Mouse (Mus musculus) brown adipose tissue, adult 24 weeks (tissue): ENCODE data around the gene Wars. TPM values are rescaled to one million over a fixed set of nuclear protein-coding genes. Genes with fewer than 3 reads are reported as not detected.

ENCODE experiments used
- H3K27ac ChIP-seq: fragments of 200-500 bp; replicated peaks from 2 replicates; pipeline ENCODE4 v1.5.1; 2012; ENCODE audit warnings: low read depth, mild to moderate bottlenecking, low read length
- H3K4me1 ChIP-seq: fragments of 200-500 bp; 2 replicates; pipeline ENCODE4 v1.6.1; 2012; ENCODE audit warnings: low read length, mixed read lengths; ENCODE audit not compliant: control insufficient read depth, insufficient read depth, insufficient read length
- H3K4me3 ChIP-seq: fragments of 200-500 bp; 2 replicates; pipeline ENCODE4 v1.5.1; 2012; ENCODE audit warnings: low read depth, mild to moderate bottlenecking, low read length, moderate library complexity; ENCODE audit not compliant: insufficient read depth
- polyA plus RNA-seq: library from polyadenylated mRNA; stranded (reverse); fragments of >200 nt; gene quantifications from 2 replicates; pipeline ENCODE4 v1.2.4, GENCODE M21; 2012; ENCODE audit not compliant: missing spikeins, insufficient read depth, insufficient read length

Gene Wars
- polyA plus RNA-seq, 1 experiment: 26.0 TPM

- Histone ChIP-seq H3K27ac (no peak overlapping the region), H3K4me1 (peaks cover 9% of the 10 kb centered on the region; the same call in 1 of the 2 replicates), H3K4me3 (no peak overlapping the region)
These were observed 23.5 kb upstream of the Wars start for GRCm38 (mm10) chr12:108917509-108917908.

GRCm38 (mm10) chr12:108916447-108917042 lies 22.6 kb upstream of the Wars start:
- H3K4me1 ChIP-seq: peaks cover 11% of the 10 kb centered on the region; the same call in 1 of the 2 replicates
- no peak overlapping the region for H3K4me3 ChIP-seq
- peak overlapping the region; percentile 15; the same call in 1 of the 2 replicates for H3K27ac ChIP-seq

- peak overlapping the region; percentile 66 for H3K27ac ChIP-seq
- peaks cover 11% of the 10 kb centered on the region; the same call in 1 of the 2 replicates for H3K4me1 ChIP-seq
- H3K4me3 ChIP-seq: no peak overlapping the region
These were observed 21.9 kb upstream of the Wars start for GRCm38 (mm10) chr12:108915893-108916292.

GRCm38 (mm10) chr12:108914709-108915340 lies 20.9 kb upstream of the Wars start:
- no peak overlapping the region for H3K4me3 ChIP-seq
- H3K27ac ChIP-seq: peak overlapping the region; percentile 66
- peaks cover 11% of the 10 kb centered on the region; the same call in 1 of the 2 replicates for H3K4me1 ChIP-seq

- no peak overlapping the region for H3K27ac ChIP-seq
- H3K4me1 ChIP-seq: peaks cover 11% of the 10 kb centered on the region; the same call in 1 of the 2 replicates
- no peak overlapping the region for H3K4me3 ChIP-seq
These were observed 20.2 kb upstream of the Wars start for GRCm38 (mm10) chr12:108914198-108914597.

GRCm38 (mm10) chr12:108912442-108912841 lies 18.5 kb upstream of the Wars start:
- Histone ChIP-seq H3K4me3 (no peak overlapping the region), H3K27ac (no peak overlapping the region), H3K4me1 (0 out of 2 replicates have a peak, but pooled peaks cover 5% of the 10 kb centered on the region)

GRCm38 (mm10) chr12:108909846-108910433 lies 16.0 kb upstream of the Wars start:
- Histone ChIP-seq H3K27ac (no peak overlapping the region), H3K4me1 (0 out of 2 replicates have a peak, but pooled peaks cover 5% of the 10 kb centered on the region), H3K4me3 (no peak overlapping the region)

GRCm38 (mm10) chr12:108906398-108906797 lies 12.4 kb upstream of the Wars start:
- no peak overlapping the region for H3K4me3 ChIP-seq
- no peaks in the 10 kb centered on the region for H3K4me1 ChIP-seq
- no peak overlapping the region for H3K27ac ChIP-seq

GRCm38 (mm10) chr12:108905620-108906302 lies 11.8 kb upstream of the Wars start:
- no peaks in the 10 kb centered on the region for H3K4me1 ChIP-seq
- no peak overlapping the region for H3K27ac ChIP-seq
- H3K4me3 ChIP-seq: no peak overlapping the region

GRCm38 (mm10) chr12:108904276-108904653 lies 10.3 kb upstream of the Wars start:
- Histone ChIP-seq H3K4me3 (no peak overlapping the region), H3K4me1 (no peaks in the 10 kb centered on the region), H3K27ac (no peak overlapping the region)

GRCm38 (mm10) chr12:108903600-108904275 lies 9.8 kb upstream of the Wars start:
- no peaks in the 10 kb centered on the region for H3K4me1 ChIP-seq
- no peak overlapping the region for H3K27ac ChIP-seq
- H3K4me3 ChIP-seq: no peak overlapping the region

GRCm38 (mm10) chr12:108902940-108903339 lies 9.0 kb upstream of the Wars start:
- H3K27ac ChIP-seq: no peak overlapping the region
- no peaks in the 10 kb centered on the region for H3K4me1 ChIP-seq
- no peak overlapping the region for H3K4me3 ChIP-seq

GRCm38 (mm10) chr12:108901346-108901745 lies 7.4 kb upstream of the Wars start:
- H3K4me3 ChIP-seq: no peak overlapping the region
- no peak overlapping the region for H3K27ac ChIP-seq
- H3K4me1 ChIP-seq: no peaks in the 10 kb centered on the region

- peaks cover 4% of the 10 kb centered on the region; the same call in 1 of the 2 replicates for H3K4me1 ChIP-seq
- no peak overlapping the region for H3K27ac ChIP-seq
- no peak overlapping the region for H3K4me3 ChIP-seq
These were observed 2.0 kb upstream of the Wars start for GRCm38 (mm10) chr12:108896006-108896405.

- Histone ChIP-seq H3K4me3 (peak overlapping the region; percentile 76), H3K4me1 (peaks cover 4% of the 10 kb centered on the region; the same call in 1 of the 2 replicates), H3K27ac (peak overlapping the region; percentile 80)
These were observed 450 bp upstream of the Wars start for GRCm38 (mm10) chr12:108894432-108894816.
